Mouse (Mus musculus): ENCODE measurements around the gene Gm5475. TPM values are rescaled to one million over a fixed set of nuclear protein-coding genes. Genes with fewer than 3 reads are reported as not detected.
A peak's percentile ranks its signal among the peaks of the same experiment; 100 is the strongest.

Gm5475 gene
- total and polyA plus RNA-seq, 3 experiments: not detected

DNA sequence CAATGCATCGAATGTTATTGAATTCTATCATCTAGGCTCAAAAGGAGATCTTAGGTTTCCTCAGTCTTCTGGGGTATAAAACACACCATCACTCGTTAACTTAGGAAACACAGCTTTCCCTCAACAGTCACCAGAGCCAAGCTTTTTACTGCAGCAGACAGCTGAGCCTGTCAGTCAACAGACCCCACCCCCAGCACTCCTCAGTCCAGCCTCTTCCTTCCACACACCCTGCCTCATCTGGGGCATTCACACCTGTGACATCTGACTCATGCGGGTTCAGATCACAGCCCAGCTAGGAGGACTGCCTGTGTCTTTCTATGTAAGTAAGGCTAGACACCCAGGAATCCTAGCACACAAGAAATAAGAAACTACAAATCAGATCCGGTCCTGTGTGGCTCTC, 7.9 kb upstream of the Gm5475 start:
- no peak overlapping the region for H3K27ac ChIP-seq (ENCODE audit: insufficient read depth, low read depth)
- no peak overlapping the region for H3K4me3 ChIP-seq (replicated peaks in 1 of 3; ENCODE audit: low read depth in 2 of 3, low read length in 2 of 3, poor library complexity in 1 of 3)
- no peaks in the 10 kb centered on the region for H3K9me3 ChIP-seq (replicated peaks; ENCODE audit: low read length)
- dilution Hi-C loops (cut with MboI; ENCODE audit: extremely low pct_ligation_motif_present, extremely low pct_unique_long_range_greater_than_20kb, low sequenced_read_pairs): no loop called here
- no peaks in the 10 kb centered on the region for H3K79me2 ChIP-seq (replicated peaks; ENCODE audit: control insufficient read depth, extremely low read depth, insufficient read depth, poor library complexity, severe bottlenecking)
- no peak overlapping the region for H3K9ac ChIP-seq (ENCODE audit: insufficient read depth, low read depth)
- in situ Hi-C loops (cut with MboI; ENCODE audit: low pct_ligation_motif_present, low pct_unique_long_range_greater_than_20kb, low sequenced_read_pairs): no loop called here
- TF ChIP-seq SMC3 (IDR thresholded peaks at IDR 0.05; ENCODE audit: low read depth, low read length): no peak
- TF ChIP-seq PAX5 (IDR thresholded peaks at IDR 0.05; ENCODE audit: low read length): no peak
- no peak for TF ChIP-seq CHD2 (IDR thresholded peaks at IDR 0.05; ENCODE audit: low read length)
- TF ChIP-seq ZC3H11A (IDR thresholded peaks at IDR 0.05; ENCODE audit: low read depth, low read length): no peak
- no peak for TF ChIP-seq KAT2A (IDR thresholded peaks at IDR 0.05; ENCODE audit: insufficient replicate concordance, low read length)
- no peak for TF ChIP-seq HCFC1 (IDR thresholded peaks at IDR 0.05; ENCODE audit: low read depth, low read length)
- no peak for TF ChIP-seq BHLHE40 (IDR thresholded peaks at IDR 0.05; ENCODE audit: low read depth, low read length)
- no peak for TF ChIP-seq MEF2A (IDR thresholded peaks at IDR 0.05; ENCODE audit: borderline replicate concordance, low read depth, low read length)
- TF ChIP-seq ZMIZ1 (IDR thresholded peaks at IDR 0.05; ENCODE audit: low read depth, low read length): no peak
- TF ChIP-seq CHD1 (IDR thresholded peaks at IDR 0.05; ENCODE audit: low read depth, low read length): no peak
- no peak for TF ChIP-seq CTCF (conservative IDR thresholded peaks at IDR 0.05 in 1 of 2, IDR thresholded peaks at IDR 0.05 in 1 of 2; ENCODE audit: low read depth in 2 of 2, low read length in 2 of 2)
- TF ChIP-seq POLR2A (IDR thresholded peaks at IDR 0.05; ENCODE audit: low read depth, low read length): no peak
- no peak for TF ChIP-seq GABPA (IDR thresholded peaks at IDR 0.05; ENCODE audit: insufficient replicate concordance, low read depth, low read length)
- TF ChIP-seq MAZ (IDR thresholded peaks at IDR 0.05; ENCODE audit: low read depth, low read length): no peak
- TF ChIP-seq SIN3A (IDR thresholded peaks at IDR 0.05; ENCODE audit: low read length): no peak
- TF ChIP-seq IRF4 (IDR thresholded peaks at IDR 0.05; ENCODE audit: low read depth, low read length): no peak
- no peak for TF ChIP-seq UBTF (IDR thresholded peaks at IDR 0.05; ENCODE audit: low read depth, low read length)
- TF ChIP-seq POLR2AphosphoS2 (IDR thresholded peaks at IDR 0.05; ENCODE audit: low read depth, low read length): no peak
- no peak for TF ChIP-seq NELFE (IDR thresholded peaks at IDR 0.05; ENCODE audit: low read depth, low read length)
- TF ChIP-seq TCF12 (IDR thresholded peaks at IDR 0.05; ENCODE audit: low read depth, low read length): no peak
- peaks cover 7 to 41% of the 10 kb centered on the region in 2 experiments for H3K4me1 ChIP-seq (ENCODE audit: control insufficient read depth in 1 of 2, insufficient read depth in 2 of 2)
- H3K4me2 ChIP-seq (ENCODE audit: insufficient read depth, low read depth, poor library complexity, severe bottlenecking): no peak overlapping the region
- no peaks in the 10 kb centered on the region for H3K27me3 ChIP-seq (replicated peaks)
- DNase-seq (ENCODE audit: extremely low read depth): peak; percentile 64
- H3K36me3 ChIP-seq (replicated peaks in 1 of 2; ENCODE audit: control insufficient read depth in 1 of 2, insufficient read depth in 1 of 2, low read length in 1 of 2): peaks cover 2 to 34% of the 10 kb centered on the region in 2 experiments

DNA sequence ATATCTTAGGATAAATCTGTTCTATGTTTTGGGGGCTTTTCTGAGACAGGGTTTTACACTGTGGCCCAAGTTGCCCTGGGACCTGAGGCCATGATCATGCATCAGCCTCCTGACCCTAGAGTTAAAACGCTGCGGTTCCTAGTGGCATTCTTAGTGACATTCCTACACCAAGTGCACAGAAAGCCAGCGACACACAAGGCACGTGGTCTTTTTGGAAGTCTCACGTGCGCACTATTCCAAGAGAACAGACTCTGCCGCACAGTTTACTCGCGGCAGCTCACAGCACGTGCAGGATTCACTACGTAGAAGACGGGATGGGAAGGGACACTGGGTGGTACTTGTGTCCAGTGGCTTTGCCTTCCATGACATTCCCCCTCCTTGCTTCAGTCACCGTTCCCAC, 7.0 kb upstream of the Gm5475 start:
- no peaks in the 10 kb centered on the region for H3K9me3 ChIP-seq (replicated peaks; ENCODE audit: low read length)
- peaks cover under 1 to 29% of the 10 kb centered on the region in 2 experiments for H3K36me3 ChIP-seq (replicated peaks in 1 of 2; ENCODE audit: control insufficient read depth in 1 of 2, insufficient read depth in 1 of 2, low read length in 1 of 2)
- TF ChIP-seq GABPA (IDR thresholded peaks at IDR 0.05; ENCODE audit: insufficient replicate concordance, low read depth, low read length): no peak
- no peak for TF ChIP-seq ETS1 (conservative IDR thresholded peaks at IDR 0.05; ENCODE audit: low read depth, low read length)
- DNase-seq (ENCODE audit: extremely low read depth): no peak
- no peaks in the 10 kb centered on the region for H3K79me2 ChIP-seq (replicated peaks; ENCODE audit: control insufficient read depth, extremely low read depth, insufficient read depth, poor library complexity, severe bottlenecking)
- in situ Hi-C loops (cut with MboI; ENCODE audit: low pct_ligation_motif_present, low pct_unique_long_range_greater_than_20kb, low sequenced_read_pairs) (no loop called here), dilution Hi-C loops (cut with MboI; ENCODE audit: extremely low pct_ligation_motif_present, extremely low pct_unique_long_range_greater_than_20kb, low sequenced_read_pairs) (no loop called here)
- H3K9ac ChIP-seq (ENCODE audit: insufficient read depth, low read depth): no peak overlapping the region
- H3K27me3 ChIP-seq (replicated peaks): no peaks in the 10 kb centered on the region
- H3K4me3 ChIP-seq (replicated peaks in 1 of 3; ENCODE audit: low read depth in 2 of 3, low read length in 2 of 3, poor library complexity in 1 of 3): no peak overlapping the region
- peaks cover 7 to 41% of the 10 kb centered on the region in 2 experiments for H3K4me1 ChIP-seq (ENCODE audit: control insufficient read depth in 1 of 2, insufficient read depth in 2 of 2)
- H3K4me2 ChIP-seq (ENCODE audit: insufficient read depth, low read depth, poor library complexity, severe bottlenecking): no peak overlapping the region
- no peak overlapping the region for H3K27ac ChIP-seq (ENCODE audit: insufficient read depth, low read depth)
